Mouse (Mus musculus) intestine, embryonic 15.5 days (tissue): ENCODE results near the gene Dot1l. TPM values are rescaled to one million over a fixed set of nuclear protein-coding genes. Genes with fewer than 3 reads are reported as not detected.

Experiments
- ATAC-seq: fragments of 200-750 bp; cut with Nextera tagmentation; 2 replicates; pipeline ENCODE4 v1.8.0; 2017; ENCODE audit warnings: moderate TSS enrichment, moderate library complexity
- H3K27ac ChIP-seq: fragments of 300-500 bp; sonication (generic); 2 replicates; pipeline ENCODE4 v1.5.1; 2015; ENCODE audit warnings: mild to moderate bottlenecking, inconsistent platforms
- H3K27me3 ChIP-seq: fragments of 300-500 bp; sonication (generic); replicated peaks from 2 replicates; pipeline ENCODE4 v1.6.1; 2015; ENCODE audit warnings: inconsistent platforms
- H3K36me3 ChIP-seq: fragments of 300-500 bp; sonication (generic); 2 replicates; pipeline ENCODE4 v1.6.1; 2015; ENCODE audit warnings: inconsistent platforms
- H3K4me1 ChIP-seq: fragments of 300-500 bp; sonication (generic); replicated peaks from 2 replicates; pipeline ENCODE4 v1.6.1; 2015; ENCODE audit warnings: inconsistent platforms
- H3K4me2 ChIP-seq: fragments of 300-500 bp; sonication (generic); replicated peaks from 2 replicates; pipeline ENCODE4 v1.6.1; 2015; ENCODE audit warnings: mild to moderate bottlenecking, inconsistent platforms
- H3K4me3 ChIP-seq: fragments of 300-500 bp; sonication (generic); replicated peaks from 2 replicates; pipeline ENCODE4 v1.5.1; 2015; ENCODE audit warnings: inconsistent platforms
- H3K9ac ChIP-seq: fragments of 300-500 bp; sonication (generic); 2 replicates; pipeline ENCODE4 v1.6.1; 2015; ENCODE audit warnings: inconsistent platforms
- H3K9me3 ChIP-seq: fragments of 300-500 bp; sonication (generic); 2 replicates; pipeline ENCODE4 v1.6.1; 2016; ENCODE audit warnings: inconsistent platforms
- WGBS: fragments of 180-500 bp; shearing (Covaris S2); methylation state at CpG from one replicate; pipeline ENCODE4 v1.1.7; 2015; 5-methylcytosine and 5-hydroxymethylcytosine counted together
- polyA plus RNA-seq: library from polyadenylated mRNA; unstranded; fragments of >200 nt; fragmentation: Nextera tagmentation; extraction: Ambion mirVana; gene quantifications from 2 replicates; pipeline ENCODE4 v1.2.1, GENCODE M21; 2015

Dot1l gene
- polyA plus RNA-seq, 1 experiment from 2014 or later, result 12.0 TPM

- Histone ChIP-seq H3K27ac (0 out of 2 replicates have a peak overlapping the region, but pooled peaks have one; percentile 32), H3K9ac (peak overlapping the region; percentile 5; the same call in 1 of the 2 replicates), H3K4me3 (no peak overlapping the region), H3K4me1 (peaks cover 45% of the 10 kb centered on the region), H3K9me3 (no peaks in the 10 kb centered on the region), H3K27me3 (no peaks in the 10 kb centered on the region), H3K4me2 (peak overlapping the region; percentile 9; the same call in 1 of the 2 replicates), H3K36me3 (no peaks in the 10 kb centered on the region; the same call in 1 of the 2 replicates)
- 76% methylated on average over 4 of the region's 4 CpGs for WGBS
- ATAC-seq, result no peak
Observed at GRCm38 (mm10) chr10:80760596-80761524, 5.9 kb downstream of the Dot1l start.

GRCm38 (mm10) chr10:80761821-80762220 lies 6.8 kb downstream of the Dot1l start:
- no peak for ATAC-seq
- H3K4me3 ChIP-seq, result no peak overlapping the region
- peaks cover 38% of the 10 kb centered on the region for H3K4me1 ChIP-seq
- H3K9me3 ChIP-seq, result no peaks in the 10 kb centered on the region
- H3K27me3 ChIP-seq, result no peaks in the 10 kb centered on the region
- no peak overlapping the region for H3K4me2 ChIP-seq
- no peak overlapping the region for H3K9ac ChIP-seq
- WGBS, result 71% methylated on average over 3 of the region's 3 CpGs
- H3K27ac ChIP-seq, result no peak overlapping the region
- H3K36me3 ChIP-seq, result peaks cover 5% of the 10 kb centered on the region; the same call in 1 of the 2 replicates

GRCm38 (mm10) chr10:80763502-80763901 lies 8.5 kb downstream of the Dot1l start:
- H3K36me3 ChIP-seq, result peaks cover 19% of the 10 kb centered on the region
- WGBS, result 93% methylated on average over 2 of the region's 2 CpGs

GRCm38 (mm10) chr10:80765746-80766145 lies 10.7 kb downstream of the Dot1l start:
- Histone ChIP-seq H3K36me3 (peaks cover 30% of the 10 kb centered on the region), H3K27ac (no peak overlapping the region), H3K4me2 (no peak overlapping the region), H3K9me3 (no peaks in the 10 kb centered on the region), H3K4me1 (peaks cover 15% of the 10 kb centered on the region), H3K4me3 (no peak overlapping the region), H3K9ac (no peak overlapping the region), H3K27me3 (no peaks in the 10 kb centered on the region)
- WGBS, result 80% methylated on average over 2 of the region's 2 CpGs
- ATAC-seq, result no peak

More at GRCm38 (mm10) chr10:80763502-80763901, 8.5 kb downstream of the Dot1l start:
- Histone ChIP-seq H3K9ac (no peak overlapping the region), H3K4me1 (peaks cover 24% of the 10 kb centered on the region), H3K27me3 (no peaks in the 10 kb centered on the region), H3K4me2 (no peak overlapping the region), H3K9me3 (no peaks in the 10 kb centered on the region), H3K27ac (no peak overlapping the region), H3K4me3 (no peak overlapping the region)
- no peak for ATAC-seq

- Histone ChIP-seq H3K9me3 (no peaks in the 10 kb centered on the region), H3K4me3 (no peak overlapping the region), H3K9ac (no peak overlapping the region), H3K36me3 (peaks cover 36% of the 10 kb centered on the region), H3K4me2 (no peak overlapping the region), H3K27me3 (no peaks in the 10 kb centered on the region), H3K4me1 (peaks cover 10% of the 10 kb centered on the region), H3K27ac (no peak overlapping the region)
- WGBS, result 63% methylated on average over 10 of the region's 10 CpGs
- ATAC-seq, result peak; percentile 34; the same call in 1 of the 2 replicates
Observed at GRCm38 (mm10) chr10:80766161-80766815, 11.3 kb downstream of the Dot1l start.

GRCm38 (mm10) chr10:80768365-80768764 lies 13.4 kb downstream of the Dot1l start:
- WGBS, result 91% methylated on average over 6 of the region's 6 CpGs
- no peak overlapping the region for H3K27ac ChIP-seq
- ATAC-seq, result no peak
- H3K36me3 ChIP-seq, result peaks cover 56% of the 10 kb centered on the region
- no peak overlapping the region for H3K9ac ChIP-seq
- no peaks in the 10 kb centered on the region for H3K9me3 ChIP-seq
- no peak overlapping the region for H3K4me3 ChIP-seq
- no peaks in the 10 kb centered on the region for H3K27me3 ChIP-seq
- no peak overlapping the region for H3K4me2 ChIP-seq
- peaks cover 5% of the 10 kb centered on the region; the same call in 1 of the 2 replicates for H3K4me1 ChIP-seq

GRCm38 (mm10) chr10:80773816-80774215 lies 18.8 kb downstream of the Dot1l start:
- peaks cover 76% of the 10 kb centered on the region for H3K36me3 ChIP-seq
- no peak overlapping the region for H3K4me2 ChIP-seq
- H3K4me3 ChIP-seq, result no peak overlapping the region
- peaks cover 8% of the 10 kb centered on the region; the same call in 1 of the 2 replicates for H3K4me1 ChIP-seq
- no peak overlapping the region for H3K9ac ChIP-seq
- ATAC-seq, result no peak
- H3K27ac ChIP-seq, result peak overlapping the region; percentile 55; the same call in 1 of the 2 replicates
- no peaks in the 10 kb centered on the region for H3K9me3 ChIP-seq
- H3K27me3 ChIP-seq, result no peaks in the 10 kb centered on the region
- 82% methylated on average over 5 of the region's 5 CpGs for WGBS

GRCm38 (mm10) chr10:80774549-80774948 lies 19.5 kb downstream of the Dot1l start:
- peak; percentile 79 for ATAC-seq
- Histone ChIP-seq H3K4me2 (no peak overlapping the region), H3K4me1 (peaks cover 8% of the 10 kb centered on the region; the same call in 1 of the 2 replicates), H3K4me3 (no peak overlapping the region), H3K27me3 (no peaks in the 10 kb centered on the region), H3K27ac (no peak overlapping the region), H3K36me3 (peaks cover 80% of the 10 kb centered on the region), H3K9me3 (no peaks in the 10 kb centered on the region), H3K9ac (no peak overlapping the region)
- WGBS, result 50% methylated on average over 2 of the region's 2 CpGs

GRCm38 (mm10) chr10:80774981-80775380 lies 20.0 kb downstream of the Dot1l start:
- ATAC-seq, result no peak
- Histone ChIP-seq H3K4me3 (no peak overlapping the region), H3K36me3 (peaks cover 80% of the 10 kb centered on the region), H3K27ac (no peak overlapping the region), H3K9me3 (no peaks in the 10 kb centered on the region), H3K4me2 (no peak overlapping the region), H3K27me3 (no peaks in the 10 kb centered on the region), H3K9ac (no peak overlapping the region), H3K4me1 (peaks cover 8% of the 10 kb centered on the region; the same call in 1 of the 2 replicates)
- 86% methylated on average over 4 of the region's 4 CpGs for WGBS

- Histone ChIP-seq H3K36me3 (peaks cover 75% of the 10 kb centered on the region), H3K4me1 (peaks cover 8% of the 10 kb centered on the region; the same call in 1 of the 2 replicates), H3K9me3 (no peaks in the 10 kb centered on the region), H3K27ac (no peak overlapping the region), H3K4me2 (no peak overlapping the region), H3K9ac (no peak overlapping the region), H3K27me3 (no peaks in the 10 kb centered on the region), H3K4me3 (no peak overlapping the region)
- WGBS, result 92% methylated on average over 4 of the region's 4 CpGs
- ATAC-seq, result no peak
Observed at GRCm38 (mm10) chr10:80775731-80776130, 20.7 kb downstream of the Dot1l start.

GRCm38 (mm10) chr10:80776358-80776869 lies 21.4 kb downstream of the Dot1l start:
- Histone ChIP-seq H3K36me3 (peaks cover 68% of the 10 kb centered on the region), H3K27me3 (no peaks in the 10 kb centered on the region), H3K4me3 (no peak overlapping the region), H3K4me2 (no peak overlapping the region), H3K9me3 (no peaks in the 10 kb centered on the region), H3K9ac (no peak overlapping the region), H3K4me1 (peaks cover 8% of the 10 kb centered on the region; the same call in 1 of the 2 replicates), H3K27ac (no peak overlapping the region)
- ATAC-seq, result no peak
- 87% methylated on average over 6 of the region's 6 CpGs for WGBS

GRCm38 (mm10) chr10:80777123-80777522 lies 22.1 kb downstream of the Dot1l start:
- no peak overlapping the region for H3K27ac ChIP-seq
- peaks cover 8% of the 10 kb centered on the region; the same call in 1 of the 2 replicates for H3K4me1 ChIP-seq
- WGBS, result 95% methylated on average over 5 of the region's 5 CpGs
- no peak overlapping the region for H3K4me3 ChIP-seq
- no peaks in the 10 kb centered on the region for H3K27me3 ChIP-seq
- no peak overlapping the region for H3K4me2 ChIP-seq
- no peak overlapping the region for H3K9ac ChIP-seq
- H3K9me3 ChIP-seq, result no peaks in the 10 kb centered on the region
- peaks cover 62% of the 10 kb centered on the region for H3K36me3 ChIP-seq
- ATAC-seq, result no peak
